Mouse (Mus musculus) kidney, embryonic 14.5 days (tissue): Measurements from ENCODE around the gene Cwf19l1. TPM values are rescaled to one million over a fixed set of nuclear protein-coding genes. Genes with fewer than 3 reads are reported as not detected.
A peak's percentile ranks its signal among the peaks of the same experiment; 100 is the strongest.

Experiments
- ATAC-seq: fragments of 200-750 bp; cut with Nextera tagmentation; 2 replicates; pipeline ENCODE4 v1.8.0; 2017; ENCODE audit warnings: moderate number of reproducible peaks, mild to moderate bottlenecking, moderate TSS enrichment, moderate library complexity; ENCODE audit not compliant: low FRiP score, low TSS enrichment
- H3K27ac ChIP-seq: fragments of 300-500 bp; sonication (generic); 2 replicates; pipeline ENCODE4 v1.5.1; 2014; ENCODE audit warnings: low read depth, mild to moderate bottlenecking, low read length, moderate library complexity, mixed read lengths
- H3K27me3 ChIP-seq: fragments of 300-500 bp; sonication (generic); 2 replicates; pipeline ENCODE4 v1.6.1; 2014; ENCODE audit warnings: mild to moderate bottlenecking, low read length; ENCODE audit not compliant: control insufficient read depth, insufficient read depth
- H3K36me3 ChIP-seq: fragments of 300-500 bp; sonication (generic); 2 replicates; pipeline ENCODE4 v1.6.1; 2014; ENCODE audit warnings: low read length, mixed read lengths; ENCODE audit not compliant: control insufficient read depth, insufficient read depth
- H3K4me1 ChIP-seq: fragments of 300-500 bp; sonication (generic); 2 replicates; pipeline ENCODE4 v1.6.1; 2014; ENCODE audit warnings: low read length, mixed read lengths; ENCODE audit not compliant: control insufficient read depth, insufficient read depth
- H3K4me2 ChIP-seq: fragments of 300-500 bp; sonication (generic); replicated peaks from 2 replicates; pipeline ENCODE4 v1.6.1; 2014; ENCODE audit warnings: low read depth, mild to moderate bottlenecking, low read length
- H3K4me3 ChIP-seq: fragments of 300-500 bp; sonication (generic); 2 replicates; pipeline ENCODE4 v1.5.1; 2014; ENCODE audit warnings: mild to moderate bottlenecking, low read length
- H3K9ac ChIP-seq: fragments of 300-500 bp; sonication (generic); 2 replicates; pipeline ENCODE4 v1.6.1; 2014; ENCODE audit warnings: low read depth, mild to moderate bottlenecking, low read length, moderate library complexity
- H3K9me3 ChIP-seq: fragments of 300-500 bp; sonication (generic); 2 replicates; pipeline ENCODE4 v1.6.1; 2016; ENCODE audit warnings: low read length; ENCODE audit not compliant: control insufficient read depth
- WGBS: fragments of 180-500 bp; shearing (Covaris S2); extraction: QIAGEN DNeasy Blood & Tissue Kit; methylation state at CpG from one replicate; pipeline ENCODE4 v1.1.7; 2014; 5-methylcytosine and 5-hydroxymethylcytosine counted together
- polyA plus RNA-seq: library from polyadenylated mRNA; unstranded; fragments of >200 nt; fragmentation: Nextera tagmentation; extraction: Ambion mirVana; gene quantifications from 2 replicates; pipeline ENCODE4 v1.2.1, GENCODE M21; 2014

The Cwf19l1 gene
- polyA plus RNA-seq, 1 experiment from 2014 or later = 39.2 TPM

GRCm38 (mm10) chr19:44074986-44075385 lies 60.7 kb downstream of the Cwf19l1 start:
- H3K36me3 ChIP-seq = peaks cover 34% of the 10 kb centered on the region
- no peak overlapping the region for H3K9ac ChIP-seq
- no peak overlapping the region for H3K4me2 ChIP-seq
- 87% methylated on average over 11 of the region's 11 CpGs for WGBS
- no peaks in the 10 kb centered on the region for H3K9me3 ChIP-seq
- H3K4me1 ChIP-seq = no peaks in the 10 kb centered on the region; the same call in 1 of the 2 replicates
- H3K27me3 ChIP-seq = no peaks in the 10 kb centered on the region
- H3K27ac ChIP-seq = no peak overlapping the region
- no peak for ATAC-seq
- H3K4me3 ChIP-seq = no peak overlapping the region

- WGBS = 63% methylated on average over 5 of the region's 5 CpGs
- Histone ChIP-seq H3K4me1 (peaks cover 6% of the 10 kb centered on the region), H3K4me2 (no peak overlapping the region), H3K27me3 (no peaks in the 10 kb centered on the region), H3K27ac (no peak overlapping the region), H3K9me3 (no peaks in the 10 kb centered on the region), H3K36me3 (peaks cover 14% of the 10 kb centered on the region; the same call in 1 of the 2 replicates), H3K4me3 (no peak overlapping the region), H3K9ac (no peak overlapping the region)
- no peak for ATAC-seq
Measured at GRCm38 (mm10) chr19:44071166-44071565, 64.5 kb downstream of the Cwf19l1 start.

- Histone ChIP-seq H3K9ac (peak overlapping the region; percentile 64; the same call in 1 of the 2 replicates), H3K27me3 (no peaks in the 10 kb centered on the region), H3K9me3 (no peaks in the 10 kb centered on the region), H3K36me3 (peaks cover 5% of the 10 kb centered on the region; the same call in 1 of the 2 replicates), H3K27ac (peak overlapping the region; percentile 71; the same call in 1 of the 2 replicates), H3K4me1 (peaks cover 6% of the 10 kb centered on the region), H3K4me3 (peak overlapping the region; percentile 78), H3K4me2 (peak overlapping the region; percentile 86)
- no peak for ATAC-seq
- WGBS = 9% methylated on average over 4 of the region's 4 CpGs
Measured at GRCm38 (mm10) chr19:44069914-44070232, 65.8 kb downstream of the Cwf19l1 start.

GRCm38 (mm10) chr19:44069121-44069913 lies 66.4 kb downstream of the Cwf19l1 start, which contains the start of gene Erlin1:
TSS of gene Erlin1 (minus strand) at chr19:44069785.
- Histone ChIP-seq H3K27me3 (no peaks in the 10 kb centered on the region), H3K4me3 (peak within 1 kb of the TSS; percentile 78), H3K4me1 (peaks cover 6% of the 10 kb centered on the region), H3K27ac (peak within 1 kb of the TSS; percentile 71), H3K9ac (peak within 1 kb of the TSS; percentile 64), H3K4me2 (peak within 1 kb of the TSS; percentile 86), H3K9me3 (no peaks in the 10 kb centered on the region), H3K36me3 (peaks cover 6% of the 10 kb centered on the region; the same call in 1 of the 2 replicates)
- WGBS = under 1% methylated on average over 68 of the region's 75 CpGs
- ATAC-seq = peak; percentile 92

- Histone ChIP-seq H3K27me3 (no peaks in the 10 kb centered on the region), H3K27ac (no peak overlapping the region), H3K36me3 (peaks cover 6% of the 10 kb centered on the region; the same call in 1 of the 2 replicates), H3K9ac (peak overlapping the region; percentile 64; the same call in 1 of the 2 replicates), H3K4me3 (peak overlapping the region; percentile 78), H3K9me3 (no peaks in the 10 kb centered on the region), H3K4me2 (peak overlapping the region; percentile 86), H3K4me1 (peaks cover 6% of the 10 kb centered on the region)
- no peak for ATAC-seq
- 74% methylated on average over 4 of the region's 4 CpGs for WGBS
Measured at GRCm38 (mm10) chr19:44068232-44068631, 67.4 kb downstream of the Cwf19l1 start.

GRCm38 (mm10) chr19:44067323-44068049 lies 68.2 kb downstream of the Cwf19l1 start:
- ATAC-seq = no peak
- Histone ChIP-seq H3K27me3 (no peaks in the 10 kb centered on the region), H3K27ac (no peak overlapping the region), H3K4me3 (no peak overlapping the region), H3K4me1 (peaks cover 6% of the 10 kb centered on the region), H3K4me2 (peak overlapping the region; percentile 21; the same call in 1 of the 2 replicates), H3K36me3 (peaks cover 10% of the 10 kb centered on the region; the same call in 1 of the 2 replicates), H3K9me3 (no peaks in the 10 kb centered on the region), H3K9ac (no peak overlapping the region)
- WGBS = 64% methylated on average over 9 of the region's 9 CpGs

GRCm38 (mm10) chr19:44064734-44065133 lies 70.9 kb downstream of the Cwf19l1 start:
- no peak for ATAC-seq
- H3K9me3 ChIP-seq = no peaks in the 10 kb centered on the region
- peaks cover 6% of the 10 kb centered on the region; the same call in 1 of the 2 replicates for H3K4me1 ChIP-seq
- peaks cover 30% of the 10 kb centered on the region; the same call in 1 of the 2 replicates for H3K36me3 ChIP-seq
- 95% methylated on average over 2 of the region's 2 CpGs for WGBS
- no peak overlapping the region for H3K9ac ChIP-seq
- no peak overlapping the region for H3K4me2 ChIP-seq
- no peaks in the 10 kb centered on the region for H3K27me3 ChIP-seq
- no peak overlapping the region for H3K27ac ChIP-seq
- no peak overlapping the region for H3K4me3 ChIP-seq

GRCm38 (mm10) chr19:44063773-44064172 lies 71.9 kb downstream of the Cwf19l1 start:
- H3K27ac ChIP-seq = no peak overlapping the region
- H3K4me1 ChIP-seq = peaks cover 6% of the 10 kb centered on the region; the same call in 1 of the 2 replicates
- H3K9ac ChIP-seq = no peak overlapping the region
- H3K27me3 ChIP-seq = no peaks in the 10 kb centered on the region
- H3K9me3 ChIP-seq = no peaks in the 10 kb centered on the region
- ATAC-seq = no peak
- peaks cover 36% of the 10 kb centered on the region for H3K36me3 ChIP-seq
- 78% methylated on average over 7 of the region's 7 CpGs for WGBS
- no peak overlapping the region for H3K4me3 ChIP-seq
- no peak overlapping the region for H3K4me2 ChIP-seq
